Mouse (Mus musculus) testis, postnatal 14 days (tissue): ENCODE data around the gene Kifc3.
"Not testable (repeated sequence)": the region's sequence is repeated elsewhere in the genome, so short reads cannot be mapped to it uniquely, and the experiment has no call there.

Experiments
- DNase-seq: peaks from one replicate; pipeline ENCODE4 v3.0.0; 2021; ENCODE audit warnings: low spot score

Kifc3 gene

DNA sequence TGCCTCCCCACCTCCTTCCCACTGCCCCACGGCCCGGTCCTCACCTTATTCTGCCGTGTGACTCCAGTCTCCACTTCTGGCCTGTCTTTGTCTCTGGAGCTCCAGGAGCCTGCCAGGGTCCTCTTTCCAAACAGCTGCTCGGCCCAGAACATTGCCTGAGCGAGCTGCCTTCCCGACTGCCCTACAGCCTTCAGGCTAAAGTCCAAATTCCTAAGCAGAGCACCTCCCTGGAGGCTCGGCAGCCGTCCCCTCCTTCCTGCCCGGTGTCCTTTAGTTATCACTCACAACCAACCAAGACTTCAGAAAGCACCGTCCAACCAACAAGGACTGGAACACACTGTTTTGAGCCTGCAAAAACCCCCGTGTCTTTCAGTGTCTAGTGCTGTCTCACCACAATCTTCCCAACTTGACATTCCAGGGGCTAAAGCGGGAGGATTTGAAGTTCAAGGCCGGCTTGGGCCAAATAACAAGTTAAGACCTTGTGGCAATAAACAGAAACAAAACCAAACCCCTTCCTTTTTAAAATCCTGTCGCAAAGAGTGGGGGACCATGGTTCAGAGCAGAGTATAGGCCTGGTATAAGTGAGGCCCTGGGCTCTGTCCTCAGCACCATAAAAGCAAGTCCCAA is at the start of gene Kifc3:
Gene Kifc3 (minus strand): TSS at position 164 of the 627 bp plus-strand sequence.
- peak; percentile 28 for DNase-seq

DNA sequence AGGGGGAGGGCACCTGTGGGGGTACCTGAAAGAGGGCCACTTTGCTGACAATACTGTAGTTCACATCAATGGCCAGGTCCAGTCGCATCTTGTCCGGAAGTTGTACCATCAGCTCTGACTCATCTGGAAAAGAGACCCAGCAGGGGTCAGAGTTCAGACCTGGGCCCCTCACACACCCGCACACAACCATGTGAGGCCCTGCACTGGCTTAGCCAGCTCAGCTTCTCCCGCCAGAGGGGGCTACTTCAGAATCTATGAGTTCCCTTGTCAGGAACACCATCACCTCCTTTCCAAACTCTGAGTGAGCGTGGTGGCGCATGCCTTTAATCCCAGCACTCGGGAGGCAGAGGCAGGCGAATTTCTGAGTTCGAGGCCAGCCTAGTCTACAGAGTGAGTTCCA is 49.4 kb upstream of the Kifc3 start:
- no peak for DNase-seq

DNA sequence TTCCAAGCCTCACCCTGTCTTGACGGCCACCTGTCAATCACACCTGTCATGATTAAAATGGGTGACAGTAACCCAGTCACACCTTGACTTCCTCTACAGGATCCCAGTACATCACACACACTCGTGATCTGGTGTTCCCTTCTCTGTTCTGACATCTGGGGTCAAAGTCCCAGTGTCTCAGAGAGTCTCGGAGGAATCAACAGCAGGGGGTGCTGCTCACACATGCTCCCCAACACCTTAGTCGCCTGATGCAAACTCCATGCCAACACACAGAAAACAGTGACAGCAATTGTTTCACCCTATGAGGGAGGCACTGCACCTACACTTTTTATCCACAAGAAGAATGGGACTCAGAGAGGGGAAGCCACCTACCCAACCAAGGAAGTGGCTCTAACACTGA is 47.2 kb upstream of the Kifc3 start:
- DNase-seq: no peak

DNA sequence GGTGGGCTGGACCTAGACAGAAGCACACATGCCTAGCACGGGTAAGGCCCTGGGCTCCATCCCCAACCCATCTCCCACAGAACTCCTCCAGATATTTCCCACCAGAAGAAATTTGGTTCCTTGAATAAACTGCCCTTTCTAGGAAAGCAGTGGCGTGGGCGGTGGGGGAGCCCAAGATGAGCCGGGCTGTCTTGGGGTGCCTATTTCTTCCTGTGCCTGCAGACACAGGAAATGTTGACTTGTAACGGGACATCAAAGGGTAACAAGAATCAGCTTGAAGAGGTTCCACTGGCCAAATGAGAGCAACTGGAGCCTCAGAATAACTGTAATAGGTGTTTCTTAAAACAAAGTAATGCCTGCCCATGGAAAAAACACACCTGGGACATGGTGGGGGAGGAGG is 44.7 kb upstream of the Kifc3 start:
- DNase-seq: no peak

DNA sequence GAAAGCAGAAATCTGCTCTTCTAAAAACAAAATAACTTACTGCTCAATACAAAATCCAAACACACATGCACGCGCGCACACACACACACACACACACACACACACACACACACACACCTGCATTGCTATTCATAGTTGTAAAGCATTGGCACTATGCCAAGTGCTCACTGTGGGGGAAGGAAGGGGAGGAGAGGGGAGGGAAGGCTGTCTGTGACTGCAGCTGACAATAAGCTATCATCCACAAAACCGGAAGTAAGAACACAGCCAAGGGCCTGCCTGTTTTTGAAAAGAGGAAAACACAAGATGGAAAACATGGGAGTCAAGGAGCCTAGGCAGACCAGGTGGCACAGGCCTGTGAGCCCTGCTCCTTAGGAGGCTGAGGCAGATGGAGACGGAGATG is 42.6 kb upstream of the Kifc3 start:
- no peak for DNase-seq

DNA sequence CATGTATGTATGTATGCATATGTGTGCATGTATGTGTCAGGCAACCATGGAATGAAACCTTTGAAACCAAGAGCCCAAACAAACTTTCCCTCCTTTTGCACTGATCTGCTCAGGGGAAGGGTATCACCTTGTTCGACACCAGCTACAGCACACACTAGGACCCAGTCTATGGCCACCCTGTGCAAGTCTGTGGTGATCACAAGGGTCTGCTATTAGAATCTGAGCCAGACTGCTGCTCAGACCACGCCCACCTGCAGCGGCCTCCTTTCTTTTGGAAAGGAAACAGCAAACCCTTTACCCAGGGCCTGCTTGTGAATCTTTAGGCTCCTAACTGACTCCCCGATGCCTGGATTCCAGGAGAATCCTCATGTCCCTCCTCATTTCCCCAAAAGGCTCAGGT is 41.2 kb upstream of the Kifc3 start:
- DNase-seq: no peak

DNA sequence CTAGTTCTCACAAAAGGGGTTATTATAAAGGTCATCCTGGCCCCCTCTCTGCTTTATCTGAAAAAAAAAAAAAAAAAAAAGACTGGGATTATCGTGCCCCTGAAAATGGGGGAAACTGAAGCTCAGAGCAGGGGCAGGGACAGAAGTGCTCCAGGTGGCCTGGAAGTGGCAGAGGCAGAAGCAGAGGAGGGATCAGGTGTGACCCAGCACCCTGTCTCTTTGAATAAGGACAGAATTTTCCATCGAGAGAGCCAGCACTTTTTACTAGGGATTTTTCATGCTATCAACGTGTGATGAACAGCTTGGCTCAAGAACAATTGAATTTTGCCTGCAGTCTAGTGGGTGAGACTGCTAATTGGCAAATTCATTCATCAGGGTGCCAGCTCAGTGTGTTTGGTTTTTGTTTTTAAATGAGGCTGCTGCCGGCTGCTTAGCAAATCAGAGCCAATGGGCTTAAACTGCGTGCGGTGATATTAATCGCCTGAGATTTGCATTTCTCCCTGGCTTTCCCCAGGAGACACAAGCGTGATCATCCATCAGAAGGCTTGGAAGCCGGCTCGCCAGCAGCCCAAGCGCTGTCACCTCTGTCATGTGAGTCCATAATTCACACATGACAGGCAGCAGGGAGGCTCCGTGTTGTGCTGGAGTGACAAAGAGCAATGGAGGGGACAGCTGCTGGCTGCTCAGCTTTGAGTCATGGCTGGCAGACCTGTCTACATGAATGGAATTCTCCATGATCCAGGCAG is 40.4 kb upstream of the Kifc3 start:
- DNase-seq: no peak

DNA sequence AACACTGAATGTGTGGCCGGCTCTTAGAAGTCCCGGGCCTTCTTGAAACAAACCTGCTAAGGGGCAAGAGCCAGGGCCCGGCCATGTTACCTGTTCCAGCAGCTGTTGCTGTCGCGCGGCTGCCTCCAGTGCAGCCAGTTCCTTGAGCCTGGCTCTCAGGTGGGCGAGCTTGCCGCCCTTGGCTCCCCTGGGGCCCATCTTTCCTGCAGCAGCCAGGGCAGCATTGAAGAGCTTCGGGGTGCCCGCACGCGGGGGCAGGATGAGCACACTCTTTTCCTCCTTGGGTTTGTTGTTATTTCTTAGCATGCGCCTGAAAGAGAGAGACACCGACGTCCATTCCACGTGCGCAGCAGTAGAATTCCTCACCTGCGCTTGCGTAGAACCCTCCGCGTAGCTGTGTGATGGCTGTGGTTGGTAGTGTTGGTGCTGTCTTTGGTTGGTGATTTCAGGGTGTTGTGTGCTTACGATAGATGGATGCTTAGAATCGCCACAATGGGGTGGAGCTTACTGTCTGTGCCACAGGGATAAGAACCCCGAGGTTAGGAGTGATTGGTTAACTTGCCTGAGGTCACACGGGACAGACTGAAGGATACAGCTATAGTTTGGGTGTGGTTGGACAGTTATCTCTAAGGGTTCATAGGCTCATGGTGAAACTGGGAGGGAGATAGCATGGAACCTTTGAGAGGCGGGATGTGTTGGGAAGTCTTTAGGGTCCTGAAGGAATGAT is 39.6 kb upstream of the Kifc3 start:
- DNase-seq: no peak

DNA sequence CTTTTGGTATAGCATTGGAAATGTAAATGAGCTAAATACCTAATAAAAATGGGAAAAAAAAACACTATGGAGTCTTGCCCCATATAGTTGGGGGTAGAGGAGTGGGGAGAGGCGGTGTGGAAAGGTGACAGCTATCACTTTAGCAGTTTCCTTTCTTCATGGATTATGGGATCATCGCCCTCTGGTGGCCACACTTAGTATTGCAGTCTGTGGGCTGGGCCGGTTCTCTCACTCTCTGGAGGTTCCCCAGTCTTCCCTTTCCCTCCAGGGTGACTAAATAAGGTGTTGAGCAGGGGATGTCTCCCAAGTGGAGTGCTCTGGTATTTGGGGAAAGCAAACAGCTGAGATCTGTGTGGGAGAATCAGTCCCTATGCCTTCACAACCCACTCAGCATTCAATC is 33.1 kb upstream of the Kifc3 start:
- DNase-seq: peak; percentile 65

DNA sequence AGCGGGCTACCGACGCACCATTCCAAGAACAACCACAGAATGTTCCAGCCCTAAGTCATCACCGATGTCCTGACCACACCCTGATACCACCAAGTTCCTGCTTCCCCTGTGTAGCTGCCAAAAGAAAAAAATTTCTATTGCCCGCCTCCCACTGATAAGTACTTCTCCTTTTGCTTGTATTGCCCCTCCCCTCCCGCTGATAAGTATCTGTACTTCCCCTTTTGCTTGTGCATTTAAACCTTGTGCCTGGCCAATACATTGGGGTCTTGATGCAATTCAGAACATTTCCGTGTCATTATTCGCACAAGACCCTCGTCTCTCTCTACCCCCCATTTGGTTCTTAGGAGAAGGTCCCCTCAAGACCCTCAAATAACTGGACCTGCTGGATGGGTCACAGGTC is 27.5 kb upstream of the Kifc3 start:
- DNase-seq: not testable (repeated sequence)

DNA sequence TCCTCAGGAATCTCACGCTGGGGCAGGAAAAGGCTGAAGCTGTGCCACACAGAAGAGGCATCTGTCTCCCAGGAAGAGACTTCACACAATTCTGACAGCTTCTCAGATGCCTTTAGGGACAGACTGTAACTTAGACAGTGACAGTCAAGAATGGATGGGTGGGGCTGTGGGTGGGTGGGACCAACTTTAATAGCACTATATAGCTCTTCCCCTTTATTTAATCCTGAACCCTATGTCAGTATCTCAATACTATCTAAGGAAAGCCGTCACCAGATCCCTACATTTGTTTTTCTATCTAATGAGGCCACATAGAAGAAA is 24.5 kb upstream of the Kifc3 start:
- DNase-seq: no peak

DNA sequence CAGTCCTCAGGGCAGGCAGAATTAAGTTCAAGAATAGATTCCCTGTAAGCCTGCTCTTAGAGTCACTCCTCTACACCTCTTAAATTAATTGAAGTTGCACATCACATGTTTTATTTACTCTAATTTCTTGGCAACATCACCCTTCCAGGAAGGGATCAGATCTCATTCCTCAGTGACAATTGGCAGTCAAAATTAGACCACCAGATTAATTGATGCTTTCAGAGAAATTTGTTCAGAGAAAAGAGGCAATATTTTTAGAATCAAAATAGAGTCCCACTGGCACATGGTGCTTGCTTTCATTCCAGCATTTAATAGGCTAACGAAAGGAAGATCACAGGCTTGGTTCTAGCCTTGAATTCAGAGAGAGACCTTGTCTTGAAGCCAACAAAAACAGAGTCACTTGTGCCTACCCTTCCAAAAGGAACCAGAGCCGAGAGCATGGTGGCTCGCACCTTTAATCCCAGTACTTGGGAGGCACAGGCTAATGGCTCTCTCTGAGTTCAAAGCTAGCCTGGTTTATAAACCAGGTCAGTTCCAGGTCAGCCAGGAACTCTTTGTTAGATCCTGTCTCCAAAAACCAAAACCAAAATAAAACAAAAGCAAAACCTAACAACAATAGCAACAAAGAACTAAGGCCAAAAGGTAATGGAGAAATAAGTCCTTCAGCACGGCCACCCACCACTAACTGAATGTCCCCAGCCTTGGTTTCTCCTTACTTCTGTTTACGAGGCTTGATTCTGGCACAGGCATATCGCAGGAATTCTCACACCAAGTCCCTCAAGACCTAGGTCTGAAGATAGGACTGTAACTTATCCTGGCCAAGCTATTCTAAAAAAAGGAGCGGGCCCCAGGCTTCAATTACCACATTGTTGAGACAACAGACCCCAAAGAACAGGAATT is 23.9 kb upstream of the Kifc3 start:
- no peak for DNase-seq

DNA sequence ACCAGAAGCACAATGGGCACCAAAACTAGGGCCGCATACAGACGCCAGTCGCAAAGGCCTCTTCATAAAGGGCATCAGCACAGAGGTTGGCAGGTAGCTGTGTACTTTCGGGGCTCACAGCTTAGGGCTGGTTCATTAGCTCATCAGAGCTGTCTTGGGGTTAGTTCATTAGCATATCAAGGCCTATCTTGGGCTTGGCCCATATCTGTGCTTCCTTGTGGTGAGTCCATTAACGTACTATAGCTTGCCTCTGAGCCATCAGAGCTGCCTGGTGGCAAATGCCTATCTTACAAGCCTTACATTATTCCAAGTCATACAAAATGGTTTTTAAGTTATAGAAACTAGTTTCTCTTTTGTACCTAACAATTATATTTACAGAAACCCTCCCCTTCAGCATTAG is 21.4 kb upstream of the Kifc3 start:
- DNase-seq: no peak

DNA sequence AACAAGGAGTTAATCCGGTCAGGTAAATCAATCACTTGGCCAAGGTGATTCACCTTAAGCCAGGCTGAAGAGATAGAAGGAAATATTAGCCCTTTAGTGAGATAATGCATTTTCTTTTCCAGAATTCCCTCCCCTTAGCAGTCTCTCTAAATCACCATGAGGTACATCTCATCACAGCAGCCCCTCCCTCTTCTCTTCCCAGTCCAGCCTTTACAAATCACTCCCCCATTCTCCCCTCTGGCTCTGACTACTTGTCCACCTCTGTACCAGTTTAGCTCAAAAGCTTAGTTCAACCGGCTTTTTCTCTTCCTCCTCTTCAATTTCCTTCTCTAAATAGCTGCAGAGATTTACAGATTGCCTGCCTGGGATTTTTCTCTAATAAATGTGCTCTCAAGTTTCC is 18.4 kb upstream of the Kifc3 start:
- DNase-seq: no peak

DNA sequence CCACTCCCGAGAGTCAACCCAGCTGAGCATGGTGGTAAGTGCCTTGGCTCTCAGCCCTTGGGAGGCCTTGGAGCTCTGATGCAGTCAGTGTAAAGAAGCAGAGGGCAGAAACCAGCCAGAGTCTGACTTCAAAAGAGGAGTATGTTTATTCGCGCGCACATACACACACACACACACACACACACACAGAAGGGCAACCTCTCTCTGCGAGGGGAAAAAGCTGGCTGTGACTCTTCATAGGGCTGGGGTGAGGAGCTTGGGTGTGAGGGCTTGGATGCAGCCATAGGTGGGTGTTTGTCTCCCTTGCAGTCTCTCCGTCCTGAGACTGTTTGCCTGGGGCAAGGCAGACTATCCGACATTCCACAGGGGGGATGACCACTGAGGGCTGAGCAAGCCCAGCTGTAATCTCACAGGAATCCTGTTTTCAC is 18.0 kb upstream of the Kifc3 start:
- DNase-seq: no peak

DNA sequence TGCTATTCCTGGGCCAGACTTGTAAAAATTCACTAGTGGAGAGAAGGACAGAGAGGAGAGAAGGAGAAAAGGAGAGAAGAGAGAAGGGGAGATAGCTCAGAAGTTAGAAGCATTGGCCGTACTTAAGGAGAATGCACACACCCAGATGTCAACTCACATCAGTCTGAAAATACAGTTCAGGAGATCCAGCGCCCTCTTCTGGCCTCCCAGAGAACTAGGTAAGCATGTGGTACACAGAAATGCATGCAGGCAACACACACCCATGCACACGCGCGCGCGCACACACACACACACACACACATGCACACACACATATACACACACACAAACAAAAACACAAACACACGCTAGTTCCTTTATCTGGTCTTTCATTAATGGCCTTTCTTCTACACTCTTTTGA is 17.0 kb upstream of the Kifc3 start:
- no peak for DNase-seq

DNA sequence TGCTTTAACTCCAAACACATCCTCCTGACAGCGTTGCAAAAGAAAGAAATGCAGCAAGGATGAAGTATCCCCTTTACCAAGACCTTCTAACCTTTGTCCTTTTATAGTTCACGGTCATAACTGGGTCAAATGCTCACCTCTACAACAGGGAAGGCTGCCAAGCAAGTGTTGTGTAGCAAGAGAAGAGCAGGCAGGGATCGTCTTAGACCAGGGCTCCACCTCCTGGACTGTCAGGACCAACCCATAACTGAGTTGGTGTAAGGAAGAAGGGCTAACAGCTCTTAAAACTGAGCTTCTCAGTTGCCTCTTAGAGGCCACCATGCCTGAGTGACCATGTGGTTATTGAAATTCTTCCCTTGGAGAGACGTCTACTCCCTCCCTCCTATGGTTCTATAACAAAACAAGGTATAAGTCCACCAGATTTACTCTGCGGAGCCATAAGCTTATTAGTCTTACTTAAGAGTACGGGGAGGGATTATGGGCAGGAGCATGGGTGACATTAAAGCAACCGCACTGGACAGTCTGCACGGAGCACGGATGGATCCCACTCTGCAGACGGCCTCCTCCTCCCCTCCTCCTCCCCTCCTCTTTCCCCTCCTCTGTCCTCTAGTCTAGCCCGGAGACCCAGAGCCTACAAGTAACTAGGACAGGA is 13.2 kb upstream of the Kifc3 start:
- DNase-seq: no peak

DNA sequence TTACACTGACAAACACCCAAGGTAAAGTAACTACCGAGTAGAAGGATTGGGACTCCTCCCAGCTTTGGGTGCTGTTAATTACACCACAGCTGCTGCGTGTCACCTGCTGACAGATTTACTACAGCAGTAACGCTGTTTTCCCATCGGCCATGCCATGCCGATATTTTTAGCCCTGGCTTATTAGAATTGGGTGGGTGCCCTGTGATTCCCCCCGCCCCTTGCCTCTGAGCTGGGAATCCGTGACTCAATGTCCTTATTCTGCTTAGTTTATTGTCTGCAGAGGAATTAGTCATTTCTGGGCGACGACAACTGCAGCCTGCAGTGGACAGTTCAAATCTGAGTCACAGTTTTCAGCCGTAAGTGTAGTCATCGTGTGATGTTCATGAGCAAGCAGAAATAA is 7.3 kb upstream of the Kifc3 start:
- DNase-seq: peak; percentile 71

DNA sequence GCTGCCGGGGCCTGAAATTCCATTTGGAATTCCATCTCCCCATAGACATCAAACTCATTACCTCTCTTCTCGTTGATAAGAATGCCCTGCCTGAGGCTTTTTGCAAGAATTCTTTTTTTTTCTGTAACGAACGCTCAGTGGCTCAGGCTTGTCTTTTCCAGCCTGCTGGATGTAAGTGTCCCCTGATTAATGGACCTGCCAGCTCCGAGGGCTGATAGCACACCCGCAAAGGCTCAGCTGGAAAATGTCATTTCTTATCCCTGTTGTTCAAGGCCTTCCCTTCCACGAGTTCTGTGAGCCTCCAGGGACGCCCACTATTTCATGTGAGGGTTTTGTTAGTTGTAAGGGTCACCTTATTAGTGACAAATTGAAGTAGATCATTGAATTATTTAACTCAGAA is 3.3 kb upstream of the Kifc3 start:
- DNase-seq: no peak

DNA sequence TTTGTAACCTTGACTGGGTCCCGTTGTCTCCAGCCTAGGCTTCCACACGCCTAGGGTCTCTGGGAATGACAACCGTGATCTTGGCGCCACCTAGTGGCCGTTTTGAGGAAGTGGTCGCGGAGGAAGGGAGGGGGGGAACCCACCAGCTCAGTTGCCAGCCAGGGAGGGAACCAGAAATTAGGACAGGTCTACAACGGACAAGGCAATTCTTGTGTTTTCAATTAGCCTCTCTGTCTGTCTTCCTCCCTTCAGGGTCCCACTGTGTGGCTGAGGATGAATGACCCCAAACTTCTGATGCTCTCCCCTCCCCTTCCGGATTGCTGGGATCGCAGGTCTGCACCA is 1.4 kb upstream of the Kifc3 start:
- peak; percentile 64 for DNase-seq

DNA sequence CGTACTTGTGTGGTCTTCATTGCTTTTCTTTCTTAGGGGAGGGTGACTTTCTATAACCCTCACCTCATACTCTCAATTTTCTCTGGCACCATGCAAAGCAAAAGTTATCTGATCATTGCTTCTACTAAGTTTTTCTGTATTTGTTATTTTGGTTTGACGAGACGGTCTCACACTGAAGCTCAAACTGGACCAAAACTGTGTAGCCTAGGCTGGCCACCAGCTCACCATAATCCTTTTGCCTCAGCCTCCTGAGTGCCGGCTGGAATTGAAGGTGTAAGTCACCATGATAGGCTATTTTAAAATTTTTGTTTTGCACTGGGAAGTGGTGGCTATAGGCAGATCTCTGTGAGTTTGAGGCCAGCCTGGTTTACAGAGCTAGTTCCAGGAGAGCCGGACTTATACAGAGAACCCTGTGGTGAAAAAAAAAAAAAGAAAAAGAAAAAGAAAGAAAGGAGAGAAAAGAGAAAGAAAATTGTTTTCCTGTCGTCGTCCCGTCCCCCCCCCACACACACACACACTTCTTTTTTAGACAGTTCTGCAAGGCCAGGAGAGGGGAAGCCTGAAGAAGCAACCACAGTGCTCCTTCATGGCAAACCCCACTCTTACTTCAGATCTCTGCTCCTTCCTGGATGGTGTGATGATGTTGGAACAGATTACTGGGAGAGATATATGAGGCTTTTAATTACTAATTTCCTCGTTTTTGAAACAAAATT is 870 bp upstream of the Kifc3 start:
- DNase-seq: no peak
